Mouse (Mus musculus): ENCODE data around the gene Nos3. TPM values are rescaled to one million over a fixed set of nuclear protein-coding genes. Genes with fewer than 3 reads are reported as not detected.

The Nos3 gene
- polyA plus RNA-seq, 1 experiment from 2014 or later = 7.0 TPM

DNA sequence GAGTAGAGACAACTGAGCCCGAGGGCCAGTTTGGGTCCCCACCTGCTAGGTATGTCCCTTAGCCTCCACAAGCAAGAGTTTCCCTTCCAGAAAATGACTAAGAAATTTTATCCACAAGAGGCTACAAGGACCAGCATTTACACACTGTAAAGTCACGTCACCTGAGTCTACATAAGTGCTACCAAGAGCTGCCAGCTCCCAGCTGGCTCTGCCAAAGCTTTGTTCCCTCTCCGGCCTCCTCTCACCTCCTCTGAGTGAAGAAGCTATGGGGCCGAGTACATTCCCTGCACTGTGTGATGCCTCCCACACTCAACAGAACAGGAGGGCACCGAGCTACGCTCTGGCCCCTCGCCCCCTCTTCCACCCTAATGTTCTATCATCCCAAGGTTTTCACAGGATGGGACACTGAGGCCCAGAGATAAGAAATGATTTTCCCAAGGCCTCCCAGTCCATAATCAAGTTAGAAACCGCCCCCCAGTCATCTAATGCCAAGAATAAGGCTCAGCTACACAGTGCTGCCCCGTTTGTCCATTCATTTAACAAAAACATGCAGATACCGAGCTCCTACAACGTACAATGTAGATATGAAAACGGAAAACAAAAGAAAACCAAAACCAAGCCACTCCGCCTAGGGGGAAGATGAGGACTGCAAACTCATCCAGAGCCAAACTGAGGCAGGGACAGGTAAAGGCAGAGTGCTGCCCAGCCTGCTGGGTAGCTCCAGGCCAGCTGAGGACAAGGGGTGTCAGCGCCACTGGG lies 22.2 kb upstream of the Nos3 start:
- H3K27ac ChIP-seq (replicated peaks; ENCODE audit: low read depth, low read length) = 0 out of 2 replicates have a peak overlapping the region, but pooled peaks have one; percentile 26
- no peak overlapping the region for H3K4me3 ChIP-seq (replicated peaks; ENCODE audit: low read depth, low read length)
- 82% methylated on average over 14 of the region's 14 CpGs for WGBS
- H3K9me3 ChIP-seq (ENCODE audit: control insufficient read depth, low read length) = no peaks in the 10 kb centered on the region
- H3K9ac ChIP-seq (replicated peaks; ENCODE audit: low read length) = no peak overlapping the region
- no peak for DNase-seq
- peaks cover 18% of the 10 kb centered on the region for H3K36me3 ChIP-seq (ENCODE audit: control insufficient read depth, insufficient read depth, low read length)
- no peak for ATAC-seq (ENCODE audit: low FRiP score, low TSS enrichment)
- H3K4me1 ChIP-seq (ENCODE audit: control insufficient read depth, insufficient read depth, low read length) = peaks cover 43% of the 10 kb centered on the region
- H3K4me2 ChIP-seq (ENCODE audit: low read length) = no peak overlapping the region
- no peaks in the 10 kb centered on the region for H3K27me3 ChIP-seq (ENCODE audit: control insufficient read depth, insufficient read depth, low read length)

DNA sequence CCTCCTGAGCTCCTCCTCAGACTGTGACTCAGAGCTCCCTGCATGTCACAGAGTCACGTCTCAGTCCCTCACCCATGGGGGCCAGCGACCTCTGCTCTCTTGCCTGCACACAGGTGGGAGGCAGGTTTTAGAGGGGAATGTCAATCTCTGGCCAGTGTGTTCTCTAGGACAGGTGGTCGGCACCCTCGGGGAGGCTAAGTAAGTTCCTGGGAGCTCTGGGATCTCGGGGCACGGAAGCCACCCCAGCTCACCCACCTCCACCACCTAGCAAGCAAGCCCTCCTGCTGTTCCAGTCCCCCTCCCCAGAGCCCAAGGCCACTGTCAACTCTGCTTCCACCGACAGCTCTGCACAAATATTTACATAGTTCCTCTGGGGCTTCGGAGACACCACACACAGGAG lies 21.6 kb upstream of the Nos3 start:
- WGBS = 47% methylated on average over 8 of the region's 8 CpGs
- H3K9ac ChIP-seq (replicated peaks; ENCODE audit: low read length) = no peak overlapping the region
- peaks cover 44% of the 10 kb centered on the region for H3K4me1 ChIP-seq (ENCODE audit: control insufficient read depth, insufficient read depth, low read length)
- ATAC-seq (ENCODE audit: low FRiP score, low TSS enrichment) (no peak), DNase-seq (no peak)
- H3K27ac ChIP-seq (replicated peaks; ENCODE audit: low read depth, low read length) = 0 out of 2 replicates have a peak overlapping the region, but pooled peaks have one; percentile 26
- H3K9me3 ChIP-seq (ENCODE audit: control insufficient read depth, low read length) = no peaks in the 10 kb centered on the region
- H3K4me3 ChIP-seq (replicated peaks; ENCODE audit: low read depth, low read length) = no peak overlapping the region
- no peaks in the 10 kb centered on the region for H3K27me3 ChIP-seq (ENCODE audit: control insufficient read depth, insufficient read depth, low read length)
- H3K4me2 ChIP-seq (ENCODE audit: low read length) = no peak overlapping the region
- H3K36me3 ChIP-seq (ENCODE audit: control insufficient read depth, insufficient read depth, low read length) = peaks cover 16% of the 10 kb centered on the region

DNA sequence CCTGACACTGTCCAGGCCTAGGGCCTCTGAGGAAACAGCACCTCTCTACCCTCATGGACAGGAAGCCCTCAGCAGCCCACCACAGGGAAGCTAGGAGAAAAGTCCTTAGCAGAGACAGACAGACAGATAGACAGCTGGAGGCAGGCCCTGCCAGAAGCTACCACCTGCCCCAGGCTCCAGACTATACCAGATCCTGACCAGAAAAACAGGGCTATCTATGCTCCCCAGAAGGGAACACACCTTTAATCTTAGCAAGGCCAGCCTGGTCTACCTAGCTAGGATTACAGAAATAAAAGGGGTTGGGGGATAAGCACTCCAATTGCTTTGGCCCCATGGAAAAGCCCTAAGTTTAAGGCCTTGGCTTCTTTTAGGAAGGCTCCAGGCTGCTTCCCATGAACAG lies 21.2 kb upstream of the Nos3 start:
- DNase-seq (no peak), ATAC-seq (ENCODE audit: low FRiP score, low TSS enrichment) (no peak)
- Histone ChIP-seq H3K4me3 (replicated peaks; ENCODE audit: low read depth, low read length) (no peak overlapping the region), H3K27ac (replicated peaks; ENCODE audit: low read depth, low read length) (peak overlapping the region; percentile 97), H3K36me3 (ENCODE audit: control insufficient read depth, insufficient read depth, low read length) (peaks cover 16% of the 10 kb centered on the region), H3K4me2 (ENCODE audit: low read length) (no peak overlapping the region; the same call in 1 of the 2 replicates), H3K9ac (replicated peaks; ENCODE audit: low read length) (no peak overlapping the region; the same call in 1 of the 2 replicates), H3K27me3 (ENCODE audit: control insufficient read depth, insufficient read depth, low read length) (no peaks in the 10 kb centered on the region), H3K9me3 (ENCODE audit: control insufficient read depth, low read length) (no peaks in the 10 kb centered on the region), H3K4me1 (ENCODE audit: control insufficient read depth, insufficient read depth, low read length) (peaks cover 47% of the 10 kb centered on the region)

DNA sequence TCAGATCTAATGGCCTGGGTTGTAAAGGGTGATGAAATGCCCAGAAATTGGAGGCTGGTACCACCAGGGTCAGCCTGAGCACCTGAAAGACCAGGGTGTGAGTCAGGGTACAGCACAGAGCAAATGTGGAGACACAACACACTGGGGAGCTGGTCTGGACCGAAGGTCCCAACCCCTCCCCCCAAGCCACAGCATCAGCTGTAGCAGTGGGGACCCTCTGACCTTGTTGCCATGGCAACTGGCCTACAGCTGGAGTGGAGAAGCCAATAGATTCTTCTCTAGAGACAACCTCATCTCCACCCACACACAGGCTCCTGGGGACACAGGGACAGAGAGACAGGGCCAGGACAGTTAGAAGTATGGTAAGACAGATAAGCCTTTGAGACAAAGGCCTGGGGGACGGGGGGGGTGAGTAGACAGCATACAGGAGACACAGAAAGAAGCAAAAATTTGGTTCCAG lies 20.6 kb upstream of the Nos3 start:
- H3K27ac ChIP-seq (replicated peaks; ENCODE audit: low read depth, low read length) = peak overlapping the region; percentile 97
- DNase-seq (peak; percentile 88), ATAC-seq (ENCODE audit: low FRiP score, low TSS enrichment) (peak; percentile 57; the same call in 1 of the 2 replicates)
- H3K4me2 ChIP-seq (ENCODE audit: low read length) = peak overlapping the region; percentile 45
- peak overlapping the region; percentile 60 for H3K9ac ChIP-seq (replicated peaks; ENCODE audit: low read length)
- no peaks in the 10 kb centered on the region for H3K9me3 ChIP-seq (ENCODE audit: control insufficient read depth, low read length)
- no peak overlapping the region for H3K4me3 ChIP-seq (replicated peaks; ENCODE audit: low read depth, low read length)
- H3K36me3 ChIP-seq (ENCODE audit: control insufficient read depth, insufficient read depth, low read length) = peaks cover 16% of the 10 kb centered on the region
- no peaks in the 10 kb centered on the region for H3K27me3 ChIP-seq (ENCODE audit: control insufficient read depth, insufficient read depth, low read length)
- peaks cover 53% of the 10 kb centered on the region for H3K4me1 ChIP-seq (ENCODE audit: control insufficient read depth, insufficient read depth, low read length)
- WGBS = 0% methylated on average over 2 of the region's 2 CpGs

DNA sequence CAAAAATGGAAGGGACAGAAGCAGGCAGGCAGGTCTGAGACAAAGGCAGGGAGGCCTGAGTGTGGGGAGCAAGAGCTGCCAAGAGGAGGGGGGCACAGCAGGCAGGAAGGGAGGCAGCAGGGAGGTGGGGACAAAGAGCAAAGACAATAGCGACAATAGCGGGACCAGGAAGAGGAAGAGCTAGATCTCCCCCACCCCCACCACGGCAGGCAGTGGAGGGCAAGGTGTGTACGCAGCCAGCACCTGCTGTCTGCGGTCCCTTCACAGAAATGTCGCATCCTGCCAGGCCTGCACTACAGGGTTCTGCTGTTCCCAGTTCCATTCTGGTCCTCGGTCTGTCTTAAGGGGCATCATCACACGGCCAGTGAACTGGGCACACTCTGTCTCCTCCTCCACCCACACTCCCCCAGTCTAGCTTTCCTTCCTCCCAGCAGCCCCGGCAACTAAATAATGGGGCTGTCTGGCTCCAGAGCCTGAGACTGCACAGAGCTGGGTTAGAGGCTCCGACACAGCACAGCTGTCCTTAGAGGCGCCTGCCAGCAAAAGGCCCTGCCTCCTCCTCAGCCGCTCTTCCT lies 20.0 kb upstream of the Nos3 start:
- peak overlapping the region; percentile 97 for H3K27ac ChIP-seq (replicated peaks; ENCODE audit: low read depth, low read length)
- peaks cover 14% of the 10 kb centered on the region for H3K36me3 ChIP-seq (ENCODE audit: control insufficient read depth, insufficient read depth, low read length)
- WGBS = 3% methylated on average over 12 of the region's 12 CpGs
- peak overlapping the region; percentile 45 for H3K4me2 ChIP-seq (ENCODE audit: low read length)
- H3K4me1 ChIP-seq (ENCODE audit: control insufficient read depth, insufficient read depth, low read length) = peaks cover 59% of the 10 kb centered on the region
- H3K9ac ChIP-seq (replicated peaks; ENCODE audit: low read length) = peak overlapping the region; percentile 60
- no peak overlapping the region; the same call in 1 of the 2 replicates for H3K4me3 ChIP-seq (replicated peaks; ENCODE audit: low read depth, low read length)
- H3K9me3 ChIP-seq (ENCODE audit: control insufficient read depth, low read length) = no peaks in the 10 kb centered on the region
- H3K27me3 ChIP-seq (ENCODE audit: control insufficient read depth, insufficient read depth, low read length) = no peaks in the 10 kb centered on the region
- DNase-seq (peak; percentile 64), ATAC-seq (ENCODE audit: low FRiP score, low TSS enrichment) (peak; percentile 44; the same call in 1 of the 2 replicates)

DNA sequence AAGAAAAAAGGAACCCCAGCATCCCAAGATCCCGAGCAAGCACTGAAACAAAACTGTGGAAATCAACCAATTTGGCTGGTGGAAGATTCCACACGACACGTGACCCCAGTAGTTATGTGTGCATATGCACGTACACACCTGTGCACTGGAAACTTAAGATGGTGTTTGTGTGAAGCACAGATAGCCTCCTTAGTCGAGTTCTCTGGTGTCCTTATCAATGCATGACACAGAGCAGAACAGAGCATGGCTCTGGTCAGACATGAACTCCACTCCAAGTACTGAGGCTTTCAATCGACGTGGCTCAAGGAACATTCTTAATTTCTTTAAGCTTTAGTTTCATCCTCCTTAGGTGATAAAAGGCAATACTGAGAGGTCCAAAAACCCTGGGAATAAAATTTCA lies 18.3 kb upstream of the Nos3 start:
- peaks cover 3% of the 10 kb centered on the region for H3K36me3 ChIP-seq (ENCODE audit: control insufficient read depth, insufficient read depth, low read length)
- H3K4me2 ChIP-seq (ENCODE audit: low read length) = no peak overlapping the region
- DNase-seq = no peak
- peaks cover 71% of the 10 kb centered on the region for H3K4me1 ChIP-seq (ENCODE audit: control insufficient read depth, insufficient read depth, low read length)
- H3K27ac ChIP-seq (replicated peaks; ENCODE audit: low read depth, low read length) = no peak overlapping the region
- 92% methylated on average over 7 of the region's 7 CpGs for WGBS
- no peak for ATAC-seq (ENCODE audit: low FRiP score, low TSS enrichment)
- no peak overlapping the region for H3K4me3 ChIP-seq (replicated peaks; ENCODE audit: low read depth, low read length)
- H3K27me3 ChIP-seq (ENCODE audit: control insufficient read depth, insufficient read depth, low read length) = peaks cover 3% of the 10 kb centered on the region; the same call in 1 of the 2 replicates
- H3K9me3 ChIP-seq (ENCODE audit: control insufficient read depth, low read length) = no peaks in the 10 kb centered on the region
- no peak overlapping the region for H3K9ac ChIP-seq (replicated peaks; ENCODE audit: low read length)

DNA sequence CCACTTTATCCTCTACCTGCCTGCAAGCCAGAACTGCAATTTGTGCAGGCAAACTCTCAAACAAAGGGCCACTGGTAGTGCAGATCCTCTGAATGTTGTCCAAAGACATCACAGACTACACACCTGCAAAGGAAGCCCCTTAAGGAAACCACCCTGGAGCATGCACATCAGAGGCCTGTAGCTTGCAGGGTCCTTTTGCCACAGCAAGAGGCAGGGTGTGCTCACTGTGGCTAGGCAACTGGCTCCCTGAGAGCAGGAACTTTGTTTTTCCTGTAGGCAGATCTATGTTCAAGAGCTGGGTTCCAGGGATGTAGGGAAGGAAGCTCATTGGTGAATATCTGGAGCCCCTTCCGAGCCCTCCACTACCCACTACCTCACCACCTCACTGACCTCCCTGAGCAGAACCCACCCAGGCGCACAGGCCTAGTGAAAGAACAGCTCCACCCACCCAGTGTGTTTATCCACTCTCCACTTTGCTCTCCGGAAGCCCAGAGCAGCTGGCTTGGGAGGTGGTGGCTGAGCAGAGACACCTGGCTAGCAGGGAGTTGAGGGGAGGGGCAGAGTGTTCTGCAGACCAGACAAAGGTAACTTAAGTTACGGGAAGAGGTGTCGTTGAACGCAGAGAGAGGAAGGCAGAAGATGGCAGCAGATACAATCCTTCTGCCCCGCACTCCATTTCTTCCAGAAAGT lies 17.3 kb upstream of the Nos3 start:
- Histone ChIP-seq H3K4me2 (ENCODE audit: low read length) (peak overlapping the region; percentile 97), H3K4me3 (replicated peaks; ENCODE audit: low read depth, low read length) (no peak overlapping the region; the same call in 1 of the 2 replicates), H3K9ac (replicated peaks; ENCODE audit: low read length) (no peak overlapping the region), H3K27ac (replicated peaks; ENCODE audit: low read depth, low read length) (peak overlapping the region; percentile 49; the same call in 1 of the 2 replicates), H3K36me3 (ENCODE audit: control insufficient read depth, insufficient read depth, low read length) (peaks cover 3% of the 10 kb centered on the region), H3K27me3 (ENCODE audit: control insufficient read depth, insufficient read depth, low read length) (peaks cover 3% of the 10 kb centered on the region; the same call in 1 of the 2 replicates), H3K4me1 (ENCODE audit: control insufficient read depth, insufficient read depth, low read length) (peaks cover 70% of the 10 kb centered on the region), H3K9me3 (ENCODE audit: control insufficient read depth, low read length) (no peaks in the 10 kb centered on the region)
- ATAC-seq (ENCODE audit: low FRiP score, low TSS enrichment) (no peak), DNase-seq (no peak)
- 65% methylated on average over 7 of the region's 7 CpGs for WGBS

DNA sequence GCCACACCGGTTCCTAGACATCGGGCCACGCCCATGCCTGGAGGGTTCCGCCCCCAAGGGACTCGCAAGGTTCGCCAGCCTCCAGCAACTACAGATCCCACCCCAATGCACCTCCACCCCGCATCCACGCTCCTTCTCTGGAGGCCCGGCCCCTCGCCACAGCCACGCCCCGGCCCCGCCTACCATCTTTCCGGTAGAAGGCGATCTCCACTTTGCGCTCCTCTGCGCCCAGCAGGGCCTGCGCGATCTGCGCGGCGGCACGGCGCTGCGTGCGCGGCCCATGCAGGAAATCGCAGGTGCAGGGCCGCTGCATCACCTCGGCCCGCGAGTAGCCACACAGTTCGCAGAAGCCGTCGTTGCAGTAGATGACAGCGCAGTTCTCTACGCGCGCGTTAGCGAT lies 16.5 kb upstream of the Nos3 start:
- under 1% methylated on average over 41 of the region's 41 CpGs for WGBS
- DNase-seq = peak; percentile 84
- H3K4me1 ChIP-seq (ENCODE audit: control insufficient read depth, insufficient read depth, low read length) = peaks cover 71% of the 10 kb centered on the region
- peaks cover 3% of the 10 kb centered on the region; the same call in 1 of the 2 replicates for H3K27me3 ChIP-seq (ENCODE audit: control insufficient read depth, insufficient read depth, low read length)
- peak; percentile 16; the same call in 1 of the 2 replicates for ATAC-seq (ENCODE audit: low FRiP score, low TSS enrichment)
- H3K4me2 ChIP-seq (ENCODE audit: low read length) = peak overlapping the region; percentile 97
- no peaks in the 10 kb centered on the region for H3K9me3 ChIP-seq (ENCODE audit: control insufficient read depth, low read length)
- H3K9ac ChIP-seq (replicated peaks; ENCODE audit: low read length) = peak overlapping the region; percentile 62
- H3K36me3 ChIP-seq (ENCODE audit: control insufficient read depth, insufficient read depth, low read length) = peaks cover 3% of the 10 kb centered on the region
- H3K4me3 ChIP-seq (replicated peaks; ENCODE audit: low read depth, low read length) = peak overlapping the region; percentile 50
- peak overlapping the region; percentile 64 for H3K27ac ChIP-seq (replicated peaks; ENCODE audit: low read depth, low read length)
